Mouse (Mus musculus): ENCODE results near the gene Adgrg6.

Gene Adgrg6

DNA sequence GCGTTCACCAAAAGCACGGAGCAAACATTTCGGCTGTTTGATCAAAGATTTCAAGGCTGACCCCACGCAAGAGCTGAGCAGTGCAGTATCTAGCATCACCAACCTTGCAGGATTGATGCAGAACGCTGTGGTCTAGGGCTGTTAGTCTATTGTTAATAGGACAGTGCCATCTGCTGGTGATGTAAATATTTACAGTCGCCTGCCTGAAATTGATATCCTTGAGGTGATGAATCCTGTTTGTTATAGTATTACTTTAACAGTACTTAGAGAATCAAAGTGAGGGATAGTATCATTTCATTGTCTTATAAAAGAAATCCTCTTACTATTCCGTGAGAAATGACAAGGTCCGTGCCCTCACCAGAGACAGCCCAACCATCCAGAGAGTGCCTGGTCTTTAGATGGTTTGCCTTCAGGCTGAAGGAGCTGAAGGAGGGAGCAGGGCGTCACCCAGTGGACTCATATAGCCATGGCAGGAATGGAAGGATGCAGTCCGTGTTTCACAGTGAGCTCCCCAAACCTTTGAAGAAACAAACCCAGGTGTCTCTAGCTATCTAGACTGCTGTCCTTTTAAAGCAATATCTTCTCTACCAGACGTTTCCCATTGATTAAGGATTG lies 154.3 kb downstream of the Adgrg6 start:
- DNase-seq (ENCODE audit: low read depth, low spot score): peak; percentile 49

DNA sequence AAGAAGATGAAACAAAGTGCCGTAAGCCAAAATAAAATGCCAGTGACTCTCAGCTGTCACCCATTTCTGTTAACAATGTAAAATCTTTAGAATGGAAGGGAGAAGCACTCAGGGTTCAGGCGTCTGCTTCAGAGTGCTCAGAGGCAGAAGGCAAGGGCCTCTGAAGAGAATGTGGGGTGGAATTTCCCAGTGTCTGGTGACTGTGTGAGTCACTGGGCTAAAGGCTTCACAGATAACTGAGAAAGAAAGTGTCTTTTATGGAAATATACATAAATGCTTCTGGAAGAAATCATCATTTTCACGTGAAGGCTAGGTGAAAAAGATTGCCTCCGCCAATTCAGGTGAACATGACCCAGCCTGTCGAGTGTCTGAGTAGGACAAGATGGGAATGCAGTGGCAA lies 159.9 kb downstream of the Adgrg6 start:
- DNase-seq (ENCODE audit: low read depth, low spot score): no peak

DNA sequence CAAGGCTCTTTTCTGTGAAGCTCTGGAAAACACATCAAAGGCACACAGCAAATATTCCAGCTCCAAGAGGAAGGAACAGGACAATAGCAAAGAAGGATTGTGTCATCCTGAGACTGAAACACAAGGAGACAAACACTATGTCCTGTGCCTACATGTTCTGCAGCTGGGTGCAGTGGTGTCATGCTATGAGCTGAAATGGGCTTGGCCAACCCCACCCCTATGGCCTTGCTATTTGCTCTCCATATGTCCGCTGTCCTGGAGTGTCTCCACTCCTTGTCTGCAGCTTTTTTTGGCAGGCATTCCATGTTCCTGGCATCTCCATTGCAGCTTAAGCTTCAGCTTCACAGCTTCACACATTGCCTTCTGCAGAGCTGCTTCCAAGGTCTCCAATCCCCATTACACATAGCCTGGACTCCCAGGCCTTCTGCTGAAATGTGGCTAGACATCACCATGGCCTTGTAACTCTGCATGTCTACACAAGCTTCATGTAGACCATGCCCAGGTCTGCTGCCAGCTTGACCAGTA lies 180.3 kb downstream of the Adgrg6 start:
- no peak for DNase-seq (ENCODE audit: low read depth, low spot score)

GRCm38 (mm10) chr10:14363226-14363625 lies 182.2 kb downstream of the Adgrg6 start:
- no peak for DNase-seq (ENCODE audit: low read depth, low spot score)

- DNase-seq (ENCODE audit: low read depth, low spot score): no peak
Observed at GRCm38 (mm10) chr10:14358271-14358670, 187.2 kb downstream of the Adgrg6 start.
